Mouse (Mus musculus): ENCODE measurements around the gene Zfp579. TPM values are rescaled to one million over a fixed set of nuclear protein-coding genes. Genes with fewer than 3 reads are reported as not detected.

Zfp579 gene
- 97.6 and 196 TPM in 2 replicates for polyA plus RNA-seq (2012; rRNA removed)
- polyA plus RNA-seq (2014; fragmentation: Nextera tagmentation; extraction: Ambion mirVana), result 30.3 and 39.0 TPM in 2 replicates

DNA sequence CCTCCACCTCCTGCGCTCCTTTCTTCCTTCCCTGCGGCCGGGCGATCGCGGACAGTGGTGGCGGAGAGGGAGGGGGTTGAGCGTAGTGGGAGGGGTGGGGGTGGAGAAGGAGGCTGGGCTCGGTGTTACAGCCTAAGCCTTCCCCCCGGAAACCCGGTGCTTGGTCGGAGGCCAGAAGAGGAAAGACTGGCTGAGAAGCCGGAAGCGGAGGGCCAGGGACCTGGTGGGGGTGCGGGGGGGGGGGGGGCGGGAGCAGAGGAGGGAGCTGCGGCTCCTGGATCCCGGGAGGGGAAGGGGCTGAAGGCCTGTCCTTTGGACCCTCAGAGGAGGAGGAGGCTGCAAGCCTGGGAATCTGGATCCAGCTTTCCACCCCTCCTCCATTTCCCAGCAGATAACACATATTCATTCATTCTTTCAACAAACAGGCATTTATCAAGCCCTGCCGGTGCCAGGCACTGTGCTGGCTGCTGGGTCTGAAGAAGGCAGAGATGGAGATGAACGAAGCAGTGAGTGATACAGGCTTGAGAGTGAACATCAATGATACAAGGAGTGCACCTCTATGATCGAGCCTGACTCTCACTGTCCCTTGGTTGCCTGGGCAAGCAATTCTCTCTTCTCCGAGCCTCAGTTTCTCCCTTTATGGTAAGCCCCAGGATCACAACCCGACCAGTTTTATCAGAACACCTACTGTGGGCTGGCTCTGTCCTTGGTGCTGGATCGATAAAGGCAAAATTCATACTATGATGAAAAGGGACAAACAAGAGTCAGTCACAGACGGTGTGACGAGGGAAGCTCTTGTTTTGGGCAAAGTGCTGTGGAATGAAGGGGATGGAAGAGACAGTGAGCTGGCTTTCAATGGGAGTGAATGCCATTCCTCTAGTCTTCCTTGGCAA lies at the start of gene Zfp579:
TSS of gene Zfp579 (minus strand) at position 156 of the 893 bp plus-strand sequence.
- peak; percentile 66; the same call in 1 of the 2 replicates for TF ChIP-seq POLR2A (IDR thresholded peaks at IDR 0.05; ENCODE audit: borderline replicate concordance, extremely low read depth, insufficient read depth, insufficient read length)
- 5% methylated on average over 22 of the region's 26 CpGs for WGBS

GRCm38 (mm10) chr7:5044981-5045380 lies 49.0 kb upstream of the Zfp579 start:
- Histone ChIP-seq H3K27me3 (ENCODE audit: control insufficient read depth, insufficient read depth, low read length) (no peaks in the 10 kb centered on the region), H3K4me3 (replicated peaks; ENCODE audit: low read length) (no peak overlapping the region), H3K36me3 (ENCODE audit: control insufficient read depth, insufficient read depth, low read length) (no peaks in the 10 kb centered on the region; the same call in 1 of the 2 replicates), H3K4me1 (ENCODE audit: control insufficient read depth, insufficient read depth, low read length) (no peaks in the 10 kb centered on the region), H3K9ac (ENCODE audit: low read depth, low read length, severe bottlenecking) (no peak overlapping the region), H3K4me2 (replicated peaks; ENCODE audit: low read depth, low read length, severe bottlenecking) (no peak overlapping the region), H3K27ac (replicated peaks; ENCODE audit: low read depth, low read length) (no peak overlapping the region), H3K9me3 (ENCODE audit: control insufficient read depth, low read length) (no peaks in the 10 kb centered on the region)
- no peak for TF ChIP-seq POLR2A (IDR thresholded peaks at IDR 0.05; ENCODE audit: borderline replicate concordance, extremely low read depth, insufficient read depth, insufficient read length)
- ATAC-seq (ENCODE audit: low FRiP score, low read depth), result no peak
- DNase-seq (ENCODE audit: low spot score), result no peak
- 82% methylated on average over 2 of the region's 2 CpGs for WGBS

More for the DNA sequence above, at the start of gene Zfp579:
- peaks cover 16% of the 10 kb centered on the region for H3K27me3 ChIP-seq (ENCODE audit: control insufficient read depth, insufficient read depth, low read length)
- peak within 1 kb of the TSS; percentile 55 for H3K4me3 ChIP-seq (replicated peaks; ENCODE audit: low read length)
- H3K9me3 ChIP-seq (ENCODE audit: control insufficient read depth, low read length), result 0 out of 2 replicates have a peak, but pooled peaks cover 3% of the 10 kb centered on the region
- peaks cover 24% of the 10 kb centered on the region for H3K36me3 ChIP-seq (ENCODE audit: control insufficient read depth, insufficient read depth, low read length)
- DNase-seq (ENCODE audit: low spot score) (peak; percentile 92), ATAC-seq (ENCODE audit: low FRiP score, low read depth) (peak; percentile 94)
- H3K4me2 ChIP-seq (replicated peaks; ENCODE audit: low read depth, low read length, severe bottlenecking), result peak within 1 kb of the TSS; percentile 81
- H3K9ac ChIP-seq (ENCODE audit: low read depth, low read length, severe bottlenecking), result peak within 1 kb of the TSS; percentile 72
- no peak within 1 kb of the TSS for H3K27ac ChIP-seq (replicated peaks; ENCODE audit: low read depth, low read length)
- peaks cover 17% of the 10 kb centered on the region for H3K4me1 ChIP-seq (ENCODE audit: control insufficient read depth, insufficient read depth, low read length)

- Histone ChIP-seq H3K9me3 (ENCODE audit: control insufficient read depth, low read length) (peaks cover 7% of the 10 kb centered on the region; the same call in 1 of the 2 replicates), H3K4me1 (ENCODE audit: control insufficient read depth, insufficient read depth, low read length) (peaks cover 3% of the 10 kb centered on the region; the same call in 1 of the 2 replicates), H3K9ac (ENCODE audit: low read depth, low read length, severe bottlenecking) (peak overlapping the region; percentile 64; the same call in 1 of the 2 replicates), H3K27me3 (ENCODE audit: control insufficient read depth, insufficient read depth, low read length) (no peaks in the 10 kb centered on the region), H3K4me3 (replicated peaks; ENCODE audit: low read length) (peak overlapping the region; percentile 50), H3K4me2 (replicated peaks; ENCODE audit: low read depth, low read length, severe bottlenecking) (peak overlapping the region; percentile 49), H3K36me3 (ENCODE audit: control insufficient read depth, insufficient read depth, low read length) (peaks cover 25% of the 10 kb centered on the region), H3K27ac (replicated peaks; ENCODE audit: low read depth, low read length) (no peak overlapping the region)
- no peak for ATAC-seq (ENCODE audit: low FRiP score, low read depth)
- WGBS, result 36% methylated on average over 5 of the region's 5 CpGs
- DNase-seq (ENCODE audit: low spot score), result no peak
- no peak for TF ChIP-seq POLR2A (IDR thresholded peaks at IDR 0.05; ENCODE audit: borderline replicate concordance, extremely low read depth, insufficient read depth, insufficient read length)
These were observed 43.0 kb upstream of the Zfp579 start for GRCm38 (mm10) chr7:5038940-5039339.

DNA sequence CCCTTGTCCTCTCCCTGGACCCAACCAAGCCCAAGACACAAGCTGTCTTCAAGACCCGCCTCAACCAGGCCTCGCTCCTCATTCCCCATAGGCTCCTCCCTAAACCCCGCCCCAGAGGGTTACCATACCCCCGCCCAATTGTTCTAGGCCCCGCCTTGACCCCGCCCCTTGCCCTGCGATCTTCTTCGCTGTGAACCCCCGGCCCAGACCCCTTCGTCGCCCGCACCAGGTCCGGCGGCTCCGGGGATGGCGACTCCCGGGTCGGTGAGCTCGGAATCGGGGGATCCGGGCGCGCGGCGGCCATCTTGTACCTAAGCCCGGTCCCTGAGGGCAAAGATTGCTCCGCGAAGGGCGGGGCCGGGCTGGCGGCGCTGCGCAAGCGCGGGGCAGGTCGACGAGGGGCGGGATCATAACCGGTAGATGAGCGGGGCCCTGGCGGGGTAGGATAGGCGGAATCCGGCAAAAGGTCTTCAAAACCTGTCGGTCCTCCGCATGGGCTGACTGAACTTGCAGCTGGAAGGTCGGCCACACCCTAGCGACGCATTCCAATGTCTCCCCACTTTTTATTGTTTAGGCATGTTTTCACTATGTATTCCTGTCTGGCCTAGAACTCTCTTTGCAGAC lies 42.3 kb upstream of the Zfp579 start, which contains the start of gene Zfp784:
TSS of gene Zfp784 (minus strand) at position 338 of the 624 bp plus-strand sequence.
- peak; percentile 97 for ATAC-seq (ENCODE audit: low FRiP score, low read depth)
- WGBS, result 0% methylated on average over 39 of the region's 48 CpGs
- Histone ChIP-seq H3K4me2 (replicated peaks; ENCODE audit: low read depth, low read length, severe bottlenecking) (peak within 1 kb of the TSS; percentile 49), H3K9ac (ENCODE audit: low read depth, low read length, severe bottlenecking) (peak within 1 kb of the TSS; percentile 64), H3K9me3 (ENCODE audit: control insufficient read depth, low read length) (peaks cover 7% of the 10 kb centered on the region; the same call in 1 of the 2 replicates), H3K4me1 (ENCODE audit: control insufficient read depth, insufficient read depth, low read length) (peaks cover 3% of the 10 kb centered on the region; the same call in 1 of the 2 replicates), H3K36me3 (ENCODE audit: control insufficient read depth, insufficient read depth, low read length) (peaks cover 33% of the 10 kb centered on the region), H3K27me3 (ENCODE audit: control insufficient read depth, insufficient read depth, low read length) (no peaks in the 10 kb centered on the region), H3K27ac (replicated peaks; ENCODE audit: low read depth, low read length) (peak within 1 kb of the TSS; percentile 85), H3K4me3 (replicated peaks; ENCODE audit: low read length) (peak within 1 kb of the TSS; percentile 50)
- 0 out of 2 replicates have a peak, but pooled peaks have one; percentile 11 for TF ChIP-seq POLR2A (IDR thresholded peaks at IDR 0.05; ENCODE audit: borderline replicate concordance, extremely low read depth, insufficient read depth, insufficient read length)
- peak; percentile 93 for DNase-seq (ENCODE audit: low spot score)

- no peak for TF ChIP-seq POLR2A (IDR thresholded peaks at IDR 0.05; ENCODE audit: borderline replicate concordance, extremely low read depth, insufficient read depth, insufficient read length)
- peaks cover 3% of the 10 kb centered on the region; the same call in 1 of the 2 replicates for H3K4me1 ChIP-seq (ENCODE audit: control insufficient read depth, insufficient read depth, low read length)
- H3K4me3 ChIP-seq (replicated peaks; ENCODE audit: low read length), result peak overlapping the region; percentile 50
- H3K36me3 ChIP-seq (ENCODE audit: control insufficient read depth, insufficient read depth, low read length), result peaks cover 40% of the 10 kb centered on the region
- peak overlapping the region; percentile 49 for H3K4me2 ChIP-seq (replicated peaks; ENCODE audit: low read depth, low read length, severe bottlenecking)
- WGBS, result 89% methylated on average over 8 of the region's 8 CpGs
- no peaks in the 10 kb centered on the region for H3K27me3 ChIP-seq (ENCODE audit: control insufficient read depth, insufficient read depth, low read length)
- H3K9ac ChIP-seq (ENCODE audit: low read depth, low read length, severe bottlenecking), result no peak overlapping the region
- peak overlapping the region; percentile 85; the same call in 1 of the 2 replicates for H3K27ac ChIP-seq (replicated peaks; ENCODE audit: low read depth, low read length)
- DNase-seq (ENCODE audit: low spot score) (no peak), ATAC-seq (ENCODE audit: low FRiP score, low read depth) (no peak)
- H3K9me3 ChIP-seq (ENCODE audit: control insufficient read depth, low read length), result peaks cover 7% of the 10 kb centered on the region
These were observed 41.5 kb upstream of the Zfp579 start for GRCm38 (mm10) chr7:5037467-5037866.
